Mouse (Mus musculus): ENCODE results near the gene Fmo3. TPM values are rescaled to one million over a fixed set of nuclear protein-coding genes. Genes with fewer than 3 reads are reported as not detected.

The Fmo3 gene
- polyA plus RNA-seq, 1 experiment from 2014 or later, result not detected

- Histone ChIP-seq H3K9me3 (replicated peaks) (no peaks in the 10 kb centered on the region), H3K4me1 (replicated peaks) (no peaks in the 10 kb centered on the region), H3K4me3 (replicated peaks) (no peak overlapping the region), H3K27ac (replicated peaks) (no peak overlapping the region), H3K4me2 (no peak overlapping the region), H3K36me3 (replicated peaks) (no peaks in the 10 kb centered on the region), H3K9ac (no peak overlapping the region), H3K27me3 (no peaks in the 10 kb centered on the region)
- ATAC-seq (ENCODE audit: insufficient read depth), result no peak
- WGBS (ENCODE audit: insufficient replicate concordance), result 53% methylated on average over 3 of the region's 3 CpGs
Measured at GRCm38 (mm10) chr1:162929146-162929545, 55.2 kb downstream of the Fmo3 start.

GRCm38 (mm10) chr1:162925121-162925520 is 59.2 kb downstream of the Fmo3 start:
- no peaks in the 10 kb centered on the region for H3K9me3 ChIP-seq (replicated peaks)
- no peak overlapping the region for H3K4me2 ChIP-seq
- WGBS (ENCODE audit: insufficient replicate concordance), result 33% methylated on average over 1 of the region's 1 CpGs
- H3K27ac ChIP-seq (replicated peaks), result no peak overlapping the region
- ATAC-seq (ENCODE audit: insufficient read depth), result no peak
- no peak overlapping the region for H3K9ac ChIP-seq
- no peak overlapping the region for H3K4me3 ChIP-seq (replicated peaks)
- H3K27me3 ChIP-seq, result no peaks in the 10 kb centered on the region
- no peaks in the 10 kb centered on the region for H3K36me3 ChIP-seq (replicated peaks)
- H3K4me1 ChIP-seq (replicated peaks), result no peaks in the 10 kb centered on the region

GRCm38 (mm10) chr1:162916661-162917060 is 67.7 kb downstream of the Fmo3 start:
- Histone ChIP-seq H3K4me2 (no peak overlapping the region), H3K9me3 (replicated peaks) (no peaks in the 10 kb centered on the region), H3K9ac (no peak overlapping the region), H3K4me3 (replicated peaks) (no peak overlapping the region), H3K27me3 (no peaks in the 10 kb centered on the region), H3K36me3 (replicated peaks) (no peaks in the 10 kb centered on the region), H3K27ac (replicated peaks) (no peak overlapping the region), H3K4me1 (replicated peaks) (no peaks in the 10 kb centered on the region)
- WGBS (ENCODE audit: insufficient replicate concordance), result 65% methylated on average over 8 of the region's 8 CpGs
- no peak for ATAC-seq (ENCODE audit: insufficient read depth)

GRCm38 (mm10) chr1:162914932-162915556 is 69.3 kb downstream of the Fmo3 start:
- Histone ChIP-seq H3K36me3 (replicated peaks) (no peaks in the 10 kb centered on the region), H3K9ac (no peak overlapping the region), H3K27me3 (no peaks in the 10 kb centered on the region), H3K4me1 (replicated peaks) (no peaks in the 10 kb centered on the region), H3K4me2 (no peak overlapping the region), H3K9me3 (replicated peaks) (no peaks in the 10 kb centered on the region), H3K4me3 (replicated peaks) (no peak overlapping the region), H3K27ac (replicated peaks) (no peak overlapping the region)
- 57% methylated on average over 4 of the region's 4 CpGs for WGBS (ENCODE audit: insufficient replicate concordance)
- ATAC-seq (ENCODE audit: insufficient read depth), result no peak

- Histone ChIP-seq H3K4me2 (no peak overlapping the region), H3K9ac (no peak overlapping the region), H3K9me3 (replicated peaks) (no peaks in the 10 kb centered on the region), H3K36me3 (replicated peaks) (no peaks in the 10 kb centered on the region), H3K27ac (replicated peaks) (no peak overlapping the region), H3K27me3 (no peaks in the 10 kb centered on the region), H3K4me3 (replicated peaks) (no peak overlapping the region), H3K4me1 (replicated peaks) (no peaks in the 10 kb centered on the region)
- ATAC-seq (ENCODE audit: insufficient read depth), result no peak
Measured at GRCm38 (mm10) chr1:162912085-162912484, 72.2 kb downstream of the Fmo3 start.

Other genes starting within 250 kb of the Fmo3 start
- 32.9 and 33.4 TPM in 2 replicates for gene Prrc2c, start 244.0 kb downstream of the Fmo3 start, polyA plus RNA-seq (2015; fragmentation: Nextera tagmentation; extraction: Ambion mirVana)
- gene Fmo4, start 170.6 kb downstream of the Fmo3 start, polyA plus RNA-seq (2015; fragmentation: Nextera tagmentation; extraction: Ambion mirVana), result 3.3 and 4.1 TPM in 2 replicates
- gene Fmo1, start 117.9 kb downstream of the Fmo3 start, polyA plus RNA-seq (2015; fragmentation: Nextera tagmentation; extraction: Ambion mirVana), result 29.4 and 34.5 TPM in 2 replicates
- 0.13 and 0.14 TPM in 2 replicates for gene Fmo2, start 85.8 kb downstream of the Fmo3 start, polyA plus RNA-seq (2015; fragmentation: Nextera tagmentation; extraction: Ambion mirVana)
- not detected in 2 replicates for gene Fmo6, start 47.0 kb downstream of the Fmo3 start, polyA plus RNA-seq (2015; fragmentation: Nextera tagmentation; extraction: Ambion mirVana)
- gene Mroh9, start 101.1 kb upstream of the Fmo3 start, polyA plus RNA-seq (2015; fragmentation: Nextera tagmentation; extraction: Ambion mirVana), result not detected in 2 replicates